Mouse (Mus musculus) cerebellum, postnatal 25 days (tissue): Measurements from ENCODE around the gene Fpr2.
A peak's percentile ranks its signal among the peaks of the same experiment; 100 is the strongest.
"Not testable (repeated sequence)": the region's sequence is repeated elsewhere in the genome, so short reads cannot be mapped to it uniquely, and the experiment has no call there.

Experiments used
- DNase-seq, 2 experiments: peaks; one replicate each; pipeline ENCODE4 v3.0.0; 2021; ENCODE audit warnings: mixed read lengths in 2 of 2

The Fpr2 gene

GRCm38 (mm10) chr17:17887774-17888248 lies at the start of gene Fpr2, which contains the start of gene Fpr3:
Gene Fpr2 (plus strand): TSS chr17:17887824.
Gene Fpr3 (plus strand): TSS chr17:17887852.
- DNase-seq: no peak

- peak; percentile 96 to 97 for DNase-seq
These were observed 49.5 kb upstream of the Fpr2 start for GRCm38 (mm10) chr17:17837919-17838701.

- no peak for DNase-seq
These were observed 48.3 kb upstream of the Fpr2 start for GRCm38 (mm10) chr17:17839276-17839675.

GRCm38 (mm10) chr17:17840796-17841195 lies 46.8 kb upstream of the Fpr2 start:
- no peak for DNase-seq

- DNase-seq: peak; percentile 13 to 20
These were observed 43.9 kb upstream of the Fpr2 start for GRCm38 (mm10) chr17:17843534-17844261.

- not testable (repeated sequence) for DNase-seq
These were observed 43.0 kb upstream of the Fpr2 start for GRCm38 (mm10) chr17:17844606-17845005.

GRCm38 (mm10) chr17:17845187-17846027 lies 42.2 kb upstream of the Fpr2 start:
- peak in 1 of 2 experiments; percentile 42 for DNase-seq

- no peak for DNase-seq
These were observed 38.6 kb upstream of the Fpr2 start for GRCm38 (mm10) chr17:17848988-17849387.

- peak; percentile 17 to 31 for DNase-seq
These were observed 37.5 kb upstream of the Fpr2 start for GRCm38 (mm10) chr17:17849906-17850712.

- DNase-seq: no peak
These were observed 32.4 kb upstream of the Fpr2 start, which contains the start of gene Has1 for GRCm38 (mm10) chr17:17855064-17855838. Gene Has1 (minus strand): TSS chr17:17855205.

- no peak for DNase-seq
These were observed 31.0 kb upstream of the Fpr2 start for GRCm38 (mm10) chr17:17856612-17857011.

GRCm38 (mm10) chr17:17857446-17857845 lies 30.2 kb upstream of the Fpr2 start:
- DNase-seq: no peak

- DNase-seq: no peak
These were observed 27.5 kb upstream of the Fpr2 start for GRCm38 (mm10) chr17:17860110-17860509.

- no peak for DNase-seq
These were observed 25.3 kb upstream of the Fpr2 start for GRCm38 (mm10) chr17:17862360-17862759.

GRCm38 (mm10) chr17:17865168-17865567 lies 22.5 kb upstream of the Fpr2 start:
- DNase-seq: no peak

GRCm38 (mm10) chr17:17866801-17867469 lies 20.7 kb upstream of the Fpr2 start:
- no peak for DNase-seq

GRCm38 (mm10) chr17:17870892-17871550 lies 16.6 kb upstream of the Fpr2 start:
- no peak for DNase-seq

- DNase-seq: no peak
These were observed 15.9 kb upstream of the Fpr2 start for GRCm38 (mm10) chr17:17871697-17872096.

GRCm38 (mm10) chr17:17879347-17879746 lies 8.3 kb upstream of the Fpr2 start:
- DNase-seq: no peak

GRCm38 (mm10) chr17:17882672-17883071 lies 5.0 kb upstream of the Fpr2 start:
- DNase-seq: no peak
